ENCODE assay signal across 8 mouse cellular contexts in the genomic region with DNA sequence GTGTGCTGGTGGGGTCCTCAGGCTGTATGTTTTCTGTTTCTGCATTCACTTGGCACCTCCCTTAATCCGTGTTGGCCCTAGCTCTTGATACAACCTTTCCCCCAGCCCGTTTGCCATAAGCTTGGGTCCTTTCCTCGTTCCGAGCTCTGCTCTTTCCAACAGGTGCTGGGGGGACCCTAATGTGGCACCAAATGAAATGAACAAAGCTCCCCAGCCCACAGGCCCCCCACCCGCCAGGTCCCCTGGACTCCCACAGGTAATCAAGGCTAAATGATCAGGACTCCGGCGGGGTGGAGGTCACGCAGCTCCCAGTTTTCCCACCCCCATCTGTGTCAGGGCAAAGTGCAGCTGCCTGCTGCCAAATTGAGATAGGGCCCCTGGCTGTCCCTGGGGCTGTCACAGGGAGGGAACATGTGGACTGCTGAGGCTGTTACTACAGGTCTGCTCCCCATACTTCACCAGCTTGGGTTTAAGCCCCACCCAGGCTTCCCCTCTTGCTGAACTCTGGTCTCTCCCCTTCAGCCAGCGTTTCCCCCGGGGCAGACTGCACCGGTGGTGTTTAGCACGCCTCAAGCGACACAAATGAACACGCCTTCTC. TPM values are rescaled to one million over a fixed set of nuclear protein-coding genes. Genes with fewer than 3 reads are reported as not detected.
DNase-seq lines count a peak whose midpoint lies in the region; ATAC-seq and TF ChIP-seq lines count a peak whose summit lies in the region.

No protein-coding gene starts in this region.

- no peaks in the 10 kb centered on the region for H3K9me3 ChIP-seq in embryonic facial prominence, embryonic 14.5 days (ENCODE audit: control insufficient read depth, low read length)
- H3K9me3 ChIP-seq in hindbrain, embryonic 13.5 days = no peaks in the 10 kb centered on the region

- intact Hi-C loops in left cerebral cortex, postnatal 36 days (cut with DNase I) = no loop called here

- peak overlapping the region; percentile 95 for H3K4me3 ChIP-seq in embryonic facial prominence, embryonic 14.5 days (ENCODE audit: low read depth, low read length)
- peak overlapping the region; percentile 82 for H3K4me3 ChIP-seq in hindbrain, embryonic 13.5 days
- peak overlapping the region; percentile 81 for H3K4me3 ChIP-seq in liver, adult 2 months (ENCODE audit: insufficient read depth, low read depth, low read length)

- no peak for TF ChIP-seq CTCF in liver, adult 2 months (IDR thresholded peaks at IDR 0.05; ENCODE audit: low read depth, low read length)

- peak; percentile 38 to 45 for DNase-seq in B cell, adult 2 months
- DNase-seq in R1 (ENCODE audit: low read depth, low spot score) = peak; percentile 70
- DNase-seq in embryonic facial prominence, embryonic 14.5 days (ENCODE audit: low spot score) = peak; percentile 43
- peak; percentile 94 for DNase-seq in liver, adult 2 months (ENCODE audit: extremely low read depth, low read depth, low spot score)
- DNase-seq in skeletal muscle tissue, adult 2 months (ENCODE audit: low read depth, low spot score) = peak; percentile 34
- no peak for DNase-seq in urinary bladder, postnatal 14 days (ENCODE audit: low spot score)
- DNase-seq in left cerebral cortex, postnatal 36 days (ENCODE audit: low spot score in 2 of 2) = no peak

- peaks cover 49% of the 10 kb centered on the region for H3K36me3 ChIP-seq in embryonic facial prominence, embryonic 14.5 days (ENCODE audit: control insufficient read depth, insufficient read depth, low read length)
- H3K36me3 ChIP-seq in hindbrain, embryonic 13.5 days = peaks cover 35% of the 10 kb centered on the region
- H3K36me3 ChIP-seq in liver, adult 2 months (ENCODE audit: control insufficient read depth, insufficient read depth, low read length) = peaks cover 28% of the 10 kb centered on the region

- no peaks in the 10 kb centered on the region for H3K27me3 ChIP-seq in embryonic facial prominence, embryonic 14.5 days (replicated peaks; ENCODE audit: control insufficient read depth, insufficient read depth, low read length)
- no peaks in the 10 kb centered on the region for H3K27me3 ChIP-seq in hindbrain, embryonic 13.5 days
- H3K27me3 ChIP-seq in liver, adult 2 months (ENCODE audit: control insufficient read depth, insufficient read depth, low read length) = no peaks in the 10 kb centered on the region

- peak overlapping the region; percentile 98 for H3K4me2 ChIP-seq in embryonic facial prominence, embryonic 14.5 days (ENCODE audit: low read depth, low read length)
- peak overlapping the region; percentile 98 for H3K4me2 ChIP-seq in hindbrain, embryonic 13.5 days

- H3K79me2 ChIP-seq in liver, adult 2 months (ENCODE audit: control insufficient read depth, insufficient read depth, low read length) = peaks cover 24% of the 10 kb centered on the region

- H3K27ac ChIP-seq in embryonic facial prominence, embryonic 14.5 days (replicated peaks; ENCODE audit: low read depth, low read length) = peak overlapping the region; percentile 95
- H3K27ac ChIP-seq in hindbrain, embryonic 13.5 days = peak overlapping the region; percentile 93
- peak overlapping the region; percentile 98 for H3K27ac ChIP-seq in liver, adult 2 months (replicated peaks; ENCODE audit: insufficient read depth, low read depth, low read length)

- H3K9ac ChIP-seq in embryonic facial prominence, embryonic 14.5 days (ENCODE audit: low read depth, low read length) = peak overlapping the region; percentile 91
- H3K9ac ChIP-seq in hindbrain, embryonic 13.5 days = peak overlapping the region; percentile 98
- H3K9ac ChIP-seq in liver, adult 2 months (ENCODE audit: low read depth, low read length) = peak overlapping the region; percentile 93

- no peak for ATAC-seq in embryonic facial prominence, embryonic 14.5 days (ENCODE audit: low read depth)
- no peak for ATAC-seq in hindbrain, embryonic 13.5 days (ENCODE audit: low FRiP score)

- 5% methylated on average over 14 of the region's 14 CpGs for WGBS in embryonic facial prominence, embryonic 14.5 days
- WGBS in hindbrain, embryonic 13.5 days = 14% methylated on average over 14 of the region's 14 CpGs
- 2% methylated on average over 14 of the region's 14 CpGs for WGBS in liver, adult 2 months

- 0 out of 2 replicates have a peak, but pooled peaks have one; percentile 14 for TF ChIP-seq POLR2A in liver, adult 2 months (IDR thresholded peaks at IDR 0.05; ENCODE audit: extremely low read depth, insufficient read depth, low read length)

- H3K4me1 ChIP-seq in embryonic facial prominence, embryonic 14.5 days (ENCODE audit: control insufficient read depth, insufficient read depth, low read length) = peaks cover 13% of the 10 kb centered on the region; the same call in 1 of the 2 replicates
- peaks cover 29% of the 10 kb centered on the region for H3K4me1 ChIP-seq in hindbrain, embryonic 13.5 days (replicated peaks)
- H3K4me1 ChIP-seq in liver, adult 2 months (ENCODE audit: control insufficient read depth, insufficient read depth, low read length) = peaks cover 20% of the 10 kb centered on the region

RNA-seq across cellular contexts. Expression of a gene that starts 5.7 kb away (rescaled TPM):
- 153 and 157 TPM in 2 replicates for polyA plus RNA-seq in embryonic facial prominence, embryonic 14.5 days (2014; fragmentation: Nextera tagmentation; extraction: Ambion mirVana)
- polyA plus RNA-seq in hindbrain, embryonic 13.5 days (2015; fragmentation: Nextera tagmentation; extraction: Ambion mirVana) = 150 and 151 TPM in 2 replicates
- total RNA-seq in liver, adult 2 months (2014; rRNA removed) = 173 and 198 TPM in 2 replicates
- 400 and 438 TPM in 2 replicates for polyA plus RNA-seq in liver, adult 2 months (2012; rRNA removed)
- 100 to 1,000 TPM; 281 to 286 TPM for total RNA-seq in left cerebral cortex, postnatal 36 days (2021)

RNA-seq across cellular contexts. Expression of a gene that starts 19.2 kb away (rescaled TPM):
- polyA plus RNA-seq in embryonic facial prominence, embryonic 14.5 days (2014; fragmentation: Nextera tagmentation; extraction: Ambion mirVana) = 10.9 and 11.2 TPM in 2 replicates
- polyA plus RNA-seq in hindbrain, embryonic 13.5 days (2015; fragmentation: Nextera tagmentation; extraction: Ambion mirVana) = 32.7 and 35.1 TPM in 2 replicates
- total RNA-seq in liver, adult 2 months (2014; rRNA removed) = 0.37 and 0.60 TPM in 2 replicates
- polyA plus RNA-seq in liver, adult 2 months (2012; rRNA removed) = 0.56 and 0.99 TPM in 2 replicates
- 100 to 1,000 TPM; 303 to 372 TPM for total RNA-seq in left cerebral cortex, postnatal 36 days (2021)

RNA-seq across cellular contexts. Expression of a gene that starts 22.4 kb away (rescaled TPM):
- polyA plus RNA-seq in embryonic facial prominence, embryonic 14.5 days (2014; fragmentation: Nextera tagmentation; extraction: Ambion mirVana) = 278 and 312 TPM in 2 replicates
- 363 and 367 TPM in 2 replicates for polyA plus RNA-seq in hindbrain, embryonic 13.5 days (2015; fragmentation: Nextera tagmentation; extraction: Ambion mirVana)
- 138 and 146 TPM in 2 replicates for total RNA-seq in liver, adult 2 months (2014; rRNA removed)
- 85.0 and 92.8 TPM in 2 replicates for polyA plus RNA-seq in liver, adult 2 months (2012; rRNA removed)
- total RNA-seq in left cerebral cortex, postnatal 36 days (2021) = 100 to 1,000 TPM; 214 to 240 TPM

RNA-seq across cellular contexts. Expression of a gene that starts 43.7 kb away (rescaled TPM):
- polyA plus RNA-seq in embryonic facial prominence, embryonic 14.5 days (2014; fragmentation: Nextera tagmentation; extraction: Ambion mirVana) = 107 and 115 TPM in 2 replicates
- polyA plus RNA-seq in hindbrain, embryonic 13.5 days (2015; fragmentation: Nextera tagmentation; extraction: Ambion mirVana) = 83.5 and 93.7 TPM in 2 replicates
- 18.1 and 19.2 TPM in 2 replicates for total RNA-seq in liver, adult 2 months (2014; rRNA removed)
- 9.1 and 9.5 TPM in 2 replicates for polyA plus RNA-seq in liver, adult 2 months (2012; rRNA removed)
- total RNA-seq in left cerebral cortex, postnatal 36 days (2021) = 10 to 100 TPM; 21.7 to 25.5 TPM

RNA-seq across cellular contexts. Expression of a gene that starts 43.7 kb away (rescaled TPM):
- 11.9 and 13.3 TPM in 2 replicates for polyA plus RNA-seq in embryonic facial prominence, embryonic 14.5 days (2014; fragmentation: Nextera tagmentation; extraction: Ambion mirVana)
- 30.2 and 31.1 TPM in 2 replicates for polyA plus RNA-seq in hindbrain, embryonic 13.5 days (2015; fragmentation: Nextera tagmentation; extraction: Ambion mirVana)
- total RNA-seq in liver, adult 2 months (2014; rRNA removed) = 29.6 and 30.6 TPM in 2 replicates
- polyA plus RNA-seq in liver, adult 2 months (2012; rRNA removed) = 58.6 and 64.0 TPM in 2 replicates
- 10 to 100 TPM; 59.1 to 72.2 TPM for total RNA-seq in left cerebral cortex, postnatal 36 days (2021)

Comparison
In these comparisons a context has a peak if more than half of its experiments do, and no peak if none do; other contexts are left out.
1. DNase-seq: peak in B cell, adult 2 months (2 of 2), R1 (single experiment), embryonic facial prominence, embryonic 14.5 days (single experiment), liver, adult 2 months (single experiment) and skeletal muscle tissue, adult 2 months (single experiment); none in urinary bladder, postnatal 14 days (single experiment) and left cerebral cortex, postnatal 36 days (0 of 2).
2. Peak in every context shown above with its lines, with median percentiles within 50 percentile points of each other: H3K27ac ChIP-seq, H3K4me3 ChIP-seq and H3K9ac ChIP-seq.